Mouse (Mus musculus) heart, embryonic 10.5 days (tissue): ENCODE data around the gene Cybrd1. TPM values are rescaled to one million over a fixed set of nuclear protein-coding genes. Genes with fewer than 3 reads are reported as not detected.

Experiments
- DNase-seq: peaks from one replicate; pipeline ENCODE4 v3.0.0-alpha.2; 2017; ENCODE audit warnings: low spot score
- H3K27ac ChIP-seq: fragments of 300-500 bp; sonication (generic); 2 replicates; pipeline ENCODE4 v1.5.1; 2016; ENCODE audit warnings: mild to moderate bottlenecking
- H3K27me3 ChIP-seq: fragments of 300-500 bp; sonication (generic); 2 replicates; pipeline ENCODE4 v1.6.1; 2016; ENCODE audit warnings: mild to moderate bottlenecking; ENCODE audit not compliant: poor library complexity, insufficient read depth, severe bottlenecking
- H3K36me3 ChIP-seq: fragments of 300-500 bp; sonication (generic); 2 replicates; pipeline ENCODE4 v1.6.1; 2016; ENCODE audit warnings: mild to moderate bottlenecking, moderate library complexity
- H3K4me1 ChIP-seq: fragments of 300-500 bp; sonication (generic); 2 replicates; pipeline ENCODE4 v1.6.1; 2016; ENCODE audit warnings: mild to moderate bottlenecking
- H3K4me3 ChIP-seq: fragments of 300-500 bp; sonication (generic); 2 replicates; pipeline ENCODE4 v1.5.1; 2016; ENCODE audit warnings: mild to moderate bottlenecking, moderate library complexity
- H3K9me3 ChIP-seq: fragments of 300-500 bp; sonication (generic); 2 replicates; pipeline ENCODE4 v1.6.1; 2016; ENCODE audit warnings: mild to moderate bottlenecking, moderate library complexity
- WGBS: fragments of 180-500 bp; shearing (Covaris S2); methylation state at CpG from one replicate; pipeline ENCODE4 v1.1.7; 2016; 5-methylcytosine and 5-hydroxymethylcytosine counted together
- polyA plus RNA-seq: library from polyadenylated mRNA; unstranded; fragments of >200 nt; fragmentation: Nextera tagmentation; extraction: Ambion mirVana; gene quantifications from 2 replicates; pipeline ENCODE4 v1.2.1, GENCODE M21; 2016

Cybrd1 gene
- polyA plus RNA-seq, 1 experiment from 2014 or later = 1.9 TPM

DNA sequence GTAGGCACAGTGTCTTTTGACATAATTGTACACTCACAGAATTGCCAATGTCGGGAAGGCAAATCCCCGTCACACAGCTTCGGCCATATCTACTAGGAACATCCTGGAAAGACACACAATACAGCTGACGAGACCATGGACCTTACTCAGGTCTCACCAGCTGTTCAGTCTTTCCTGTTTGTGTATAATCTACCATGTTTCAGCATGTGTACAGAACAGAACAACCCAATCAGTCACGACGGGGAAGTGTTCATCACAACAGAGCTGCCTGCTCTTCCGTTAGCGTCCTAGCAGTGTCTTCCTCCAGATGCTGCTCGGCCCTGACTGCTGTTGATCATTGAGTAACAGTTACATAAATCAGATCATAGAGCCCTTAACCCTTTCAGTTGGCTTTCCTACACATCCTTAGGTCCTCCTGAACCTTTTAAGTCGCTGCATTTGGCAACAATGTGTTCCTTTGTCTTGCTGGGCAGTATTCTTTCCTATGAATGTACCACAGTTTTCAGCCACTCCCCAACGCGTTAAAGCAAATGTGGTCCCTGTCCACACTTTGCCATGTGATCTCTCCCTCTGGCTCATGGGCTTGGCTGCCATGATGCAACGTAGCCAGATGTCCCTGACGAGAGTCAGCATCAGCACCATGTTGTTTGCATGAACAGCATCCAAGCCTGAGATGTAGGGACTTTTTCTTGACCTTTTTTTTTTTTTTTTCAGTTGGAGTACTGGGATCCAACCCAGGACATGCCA, 12.1 kb upstream of the Cybrd1 start:
- WGBS = 71% methylated on average over 14 of the region's 14 CpGs
- no peak for DNase-seq
- peaks cover 10% of the 10 kb centered on the region for H3K4me1 ChIP-seq
- no peak overlapping the region for H3K4me3 ChIP-seq
- H3K27ac ChIP-seq = no peak overlapping the region
- no peaks in the 10 kb centered on the region for H3K9me3 ChIP-seq
- no peaks in the 10 kb centered on the region for H3K36me3 ChIP-seq
- H3K27me3 ChIP-seq = no peaks in the 10 kb centered on the region

- no peaks in the 10 kb centered on the region for H3K27me3 ChIP-seq
- no peak for DNase-seq
- no peak overlapping the region for H3K27ac ChIP-seq
- H3K4me3 ChIP-seq = no peak overlapping the region
- peaks cover 10% of the 10 kb centered on the region for H3K4me1 ChIP-seq
- 85% methylated on average over 2 of the region's 2 CpGs for WGBS
- no peaks in the 10 kb centered on the region for H3K36me3 ChIP-seq
- no peaks in the 10 kb centered on the region for H3K9me3 ChIP-seq
Observed at GRCm38 (mm10) chr2:71107225-71107624, 10.5 kb upstream of the Cybrd1 start.

DNA sequence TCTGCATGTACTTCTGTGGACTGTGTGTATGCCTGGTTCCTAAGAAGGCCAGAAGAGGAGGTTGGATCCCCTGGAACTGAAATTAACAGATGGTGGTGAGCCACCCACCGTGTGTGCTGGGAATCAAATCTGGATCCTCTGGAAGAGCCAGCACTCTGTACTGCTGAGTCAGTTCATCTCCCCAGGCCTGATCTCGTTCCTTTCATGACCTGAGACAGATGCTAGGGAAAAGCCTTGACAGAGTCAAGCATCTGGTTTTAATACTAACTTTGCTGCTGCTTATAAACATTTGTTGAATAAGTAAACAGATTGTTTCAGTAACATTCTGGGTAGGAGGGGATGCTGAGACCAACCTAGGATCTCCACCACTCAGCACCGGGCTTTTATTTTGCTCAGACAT, 9.2 kb upstream of the Cybrd1 start:
- Histone ChIP-seq H3K27me3 (no peaks in the 10 kb centered on the region), H3K36me3 (no peaks in the 10 kb centered on the region), H3K4me1 (peaks cover 10% of the 10 kb centered on the region), H3K9me3 (no peaks in the 10 kb centered on the region), H3K27ac (no peak overlapping the region), H3K4me3 (no peak overlapping the region)
- no peak for DNase-seq
- 74% methylated on average over 3 of the region's 3 CpGs for WGBS

- H3K9me3 ChIP-seq = no peaks in the 10 kb centered on the region
- no peak for DNase-seq
- no peak overlapping the region for H3K27ac ChIP-seq
- 69% methylated on average over 6 of the region's 6 CpGs for WGBS
- peaks cover 13% of the 10 kb centered on the region for H3K4me1 ChIP-seq
- H3K36me3 ChIP-seq = no peaks in the 10 kb centered on the region
- no peak overlapping the region for H3K4me3 ChIP-seq
- peaks cover 17% of the 10 kb centered on the region for H3K27me3 ChIP-seq
Observed at GRCm38 (mm10) chr2:71113489-71114171, 4.1 kb upstream of the Cybrd1 start.

GRCm38 (mm10) chr2:71116151-71116550, 1.6 kb upstream of the Cybrd1 start:
- no peaks in the 10 kb centered on the region for H3K36me3 ChIP-seq
- no peaks in the 10 kb centered on the region for H3K9me3 ChIP-seq
- peaks cover 39% of the 10 kb centered on the region for H3K27me3 ChIP-seq
- 89% methylated on average over 4 of the region's 4 CpGs for WGBS
- no peak overlapping the region for H3K27ac ChIP-seq
- no peak overlapping the region for H3K4me3 ChIP-seq
- DNase-seq = no peak
- H3K4me1 ChIP-seq = peaks cover 16% of the 10 kb centered on the region

GRCm38 (mm10) chr2:71120844-71121243, 3.1 kb downstream of the Cybrd1 start:
- no peak for DNase-seq
- 86% methylated on average over 10 of the region's 10 CpGs for WGBS

DNA sequence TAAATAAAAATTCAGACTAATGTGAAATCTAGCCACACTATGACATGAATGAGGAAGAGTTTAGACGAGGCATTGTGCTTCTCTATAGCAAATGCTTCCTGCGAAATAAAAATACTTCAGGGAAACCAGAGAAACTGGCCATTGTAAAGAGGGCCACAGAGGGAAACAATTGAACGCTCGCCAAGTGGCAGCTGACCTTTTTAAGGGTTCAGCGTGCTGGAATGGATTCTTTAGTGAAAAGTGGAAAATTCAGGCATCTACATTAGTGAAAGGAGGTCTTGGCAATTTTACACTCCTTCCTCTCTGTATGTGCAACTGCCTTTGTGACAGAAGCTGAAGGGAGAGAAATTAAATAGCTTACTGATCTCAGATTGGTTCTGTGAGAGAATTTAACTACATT, 3.7 kb downstream of the Cybrd1 start:
- Histone ChIP-seq H3K27me3 (peaks cover 38% of the 10 kb centered on the region), H3K4me1 (peaks cover 16% of the 10 kb centered on the region), H3K27ac (no peak overlapping the region), H3K9me3 (no peaks in the 10 kb centered on the region), H3K4me3 (no peak overlapping the region), H3K36me3 (no peaks in the 10 kb centered on the region)
- 68% methylated on average over 5 of the region's 5 CpGs for WGBS
- no peak for DNase-seq

More at GRCm38 (mm10) chr2:71120844-71121243, 3.1 kb downstream of the Cybrd1 start:
- H3K4me3 ChIP-seq = no peak overlapping the region
- no peak overlapping the region for H3K27ac ChIP-seq
- no peaks in the 10 kb centered on the region for H3K9me3 ChIP-seq
- peaks cover 16% of the 10 kb centered on the region for H3K4me1 ChIP-seq
- H3K36me3 ChIP-seq = no peaks in the 10 kb centered on the region
- H3K27me3 ChIP-seq = peaks cover 39% of the 10 kb centered on the region

DNA sequence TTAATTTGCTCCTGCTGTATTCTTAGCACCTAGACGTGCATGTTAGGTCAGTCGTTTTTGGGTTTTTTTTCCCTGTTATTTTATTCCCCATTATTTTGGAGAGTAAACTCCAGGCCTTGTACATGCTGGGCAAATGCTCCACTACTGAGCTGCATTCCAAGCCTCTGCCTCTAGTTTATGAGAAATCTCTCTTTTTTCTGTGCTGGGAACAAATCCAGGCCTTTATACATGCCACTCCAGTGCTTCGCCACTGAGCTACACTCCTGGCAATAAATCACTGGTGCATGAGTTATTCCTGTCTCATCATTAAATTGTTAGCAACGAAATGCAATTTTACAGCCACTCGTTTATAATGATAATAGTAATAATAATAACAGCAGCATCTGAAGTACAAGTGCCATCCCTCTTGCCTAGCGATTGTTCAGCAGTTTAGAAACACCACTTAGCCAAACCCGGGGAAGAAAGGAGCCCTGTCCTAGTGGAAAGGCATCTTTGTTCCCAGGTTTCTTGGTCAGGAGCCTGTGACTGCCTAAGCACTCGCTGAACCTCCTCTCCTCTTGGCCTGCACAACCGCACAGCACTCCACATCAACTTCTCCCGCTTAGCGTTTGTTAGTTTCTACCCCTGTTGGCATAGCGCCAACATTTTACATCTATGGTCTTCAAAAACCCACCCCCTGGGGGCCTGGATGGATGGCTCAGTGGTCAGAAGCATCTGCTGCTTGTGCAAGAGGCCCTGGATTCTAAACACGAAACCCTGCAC, 4.7 kb downstream of the Cybrd1 start:
- 82% methylated on average over 13 of the region's 13 CpGs for WGBS
- H3K4me1 ChIP-seq = peaks cover 15% of the 10 kb centered on the region
- no peaks in the 10 kb centered on the region for H3K9me3 ChIP-seq
- DNase-seq = no peak
- peaks cover 28% of the 10 kb centered on the region for H3K27me3 ChIP-seq
- no peaks in the 10 kb centered on the region for H3K36me3 ChIP-seq
- no peak overlapping the region for H3K27ac ChIP-seq
- H3K4me3 ChIP-seq = no peak overlapping the region

- Histone ChIP-seq H3K9me3 (no peaks in the 10 kb centered on the region), H3K27ac (no peak overlapping the region), H3K27me3 (peaks cover 23% of the 10 kb centered on the region), H3K36me3 (no peaks in the 10 kb centered on the region), H3K4me1 (peaks cover 3% of the 10 kb centered on the region; the same call in 1 of the 2 replicates), H3K4me3 (no peak overlapping the region)
- 54% methylated on average over 2 of the region's 2 CpGs for WGBS
- no peak for DNase-seq
Observed at GRCm38 (mm10) chr2:71123591-71123990, 5.9 kb downstream of the Cybrd1 start.

GRCm38 (mm10) chr2:71127779-71128534, 10.2 kb downstream of the Cybrd1 start:
- Histone ChIP-seq H3K4me3 (no peak overlapping the region), H3K27ac (no peak overlapping the region), H3K9me3 (no peaks in the 10 kb centered on the region), H3K4me1 (no peaks in the 10 kb centered on the region), H3K36me3 (no peaks in the 10 kb centered on the region), H3K27me3 (no peaks in the 10 kb centered on the region; the same call in 1 of the 2 replicates)
- WGBS = 83% methylated on average over 10 of the region's 10 CpGs
- no peak for DNase-seq

- 81% methylated on average over 2 of the region's 2 CpGs for WGBS
- DNase-seq = no peak
- Histone ChIP-seq H3K27me3 (peaks cover 3% of the 10 kb centered on the region; the same call in 1 of the 2 replicates), H3K36me3 (no peaks in the 10 kb centered on the region), H3K4me3 (no peak overlapping the region), H3K27ac (no peak overlapping the region), H3K9me3 (no peaks in the 10 kb centered on the region), H3K4me1 (peaks cover 7% of the 10 kb centered on the region)
Observed at GRCm38 (mm10) chr2:71130366-71130765, 12.6 kb downstream of the Cybrd1 start.

- Histone ChIP-seq H3K9me3 (no peaks in the 10 kb centered on the region), H3K4me1 (peaks cover 7% of the 10 kb centered on the region), H3K27me3 (peaks cover 7% of the 10 kb centered on the region; the same call in 1 of the 2 replicates), H3K4me3 (no peak overlapping the region), H3K36me3 (no peaks in the 10 kb centered on the region), H3K27ac (no peak overlapping the region)
- WGBS = 71% methylated on average over 3 of the region's 3 CpGs
- no peak for DNase-seq
Observed at GRCm38 (mm10) chr2:71131866-71132496, 14.3 kb downstream of the Cybrd1 start.
